ENCODE assay signal across 27 mouse cellular contexts in genomic region chr10:63014168-63014567, GRCm38 (mm10). TPM values are rescaled to one million over a fixed set of nuclear protein-coding genes. Genes with fewer than 3 reads are reported as not detected.
DNase-seq lines count a peak whose midpoint lies in the region; ATAC-seq and TF ChIP-seq lines count a peak whose summit lies in the region.
"Had no signal": no experiment of that assay in that cellular context is flagged by ENCODE, and none has a peak within 500 bp of the region (broad histone marks: within the 10 kb centered on the region; RNA-seq: fewer than 3 reads in every experiment).

No protein-coding gene starts in this region.

- TF ChIP-seq EP300 in liver, embryonic 14.5 days (IDR thresholded peaks at IDR 0.05; ENCODE audit: low read depth): no peak

- 0 out of 2 replicates have a peak, but pooled peaks have one; percentile 9 for TF ChIP-seq CTCF in liver, embryonic 14.5 days (IDR thresholded peaks at IDR 0.05; ENCODE audit: low read depth)
- no peak for TF ChIP-seq CTCF in lung, embryonic 14.5 days (IDR thresholded peaks at IDR 0.05; ENCODE audit: low read depth)

- H3K4me2 ChIP-seq in liver, embryonic 14.5 days (ENCODE audit: low read depth): no peak overlapping the region
- H3K4me2 ChIP-seq in lung, embryonic 14.5 days: no peak overlapping the region
- H3K4me2 ChIP-seq in lung, embryonic 15.5 days: no peak overlapping the region
- H3K4me2 ChIP-seq: forebrain, embryonic 13.5 days; heart, embryonic 11.5 days; hindbrain, embryonic 12.5 days; hindbrain, embryonic 15.5 days had no signal

- 84% methylated on average over 9 of the region's 9 CpGs for WGBS in liver, embryonic 14.5 days (ENCODE audit: insufficient replicate concordance)
- WGBS in lung, embryonic 14.5 days: 70% methylated on average over 9 of the region's 9 CpGs
- 56% methylated on average over 9 of the region's 9 CpGs for WGBS in lung, embryonic 15.5 days

- no peak for DNase-seq in liver, embryonic 14.5 days (ENCODE audit: low read depth in 3 of 3, low spot score in 3 of 3)
- no peak for DNase-seq in liver
- peak; percentile 22 for DNase-seq in lung, embryonic 14.5 days
- no peak for DNase-seq in lung, postnatal 14 days
- peak; percentile 39 for DNase-seq in lung, postnatal 25 days (ENCODE audit: low spot score)
- no peak for DNase-seq in embryo, embryonic 9.5 days (ENCODE audit: extremely low spot score)
- DNase-seq in heart, adult 9 months (ENCODE audit: low spot score in 2 of 2): no peak
- DNase-seq: adrenal gland, adult 2 months; adrenal gland, postnatal 14 days; B cell, adult 2 months; cerebellum, adult 11 months; cerebellum, adult 2 months; cerebellum, adult 9-11 months; cerebellum, postnatal 25 days; gastrocnemius, postnatal 10 days; gastrocnemius, postnatal 36 days; heart, adult 2 months had no signal

- H3K4me1 ChIP-seq in liver, embryonic 14.5 days (replicated peaks; ENCODE audit: control insufficient read depth in 2 of 2, insufficient read depth in 2 of 2, low read length in 1 of 2): no peaks in the 10 kb centered on the region
- no peaks in the 10 kb centered on the region for H3K4me1 ChIP-seq in lung, embryonic 14.5 days (ENCODE audit: insufficient read depth)
- H3K4me1 ChIP-seq in lung, embryonic 15.5 days: no peaks in the 10 kb centered on the region
- H3K4me1 ChIP-seq: forebrain, embryonic 10.5 days had no signal

- H3K9me3 ChIP-seq in liver, embryonic 14.5 days (ENCODE audit: control insufficient read depth, low read length): no peaks in the 10 kb centered on the region
- no peaks in the 10 kb centered on the region for H3K9me3 ChIP-seq in lung, embryonic 14.5 days (ENCODE audit: low read depth, low read length)
- H3K9me3 ChIP-seq in lung, embryonic 15.5 days: no peaks in the 10 kb centered on the region
- H3K9me3 ChIP-seq: forebrain, embryonic 10.5 days; forebrain, embryonic 13.5 days; G1E; hindbrain, embryonic 12.5 days; hindbrain, embryonic 15.5 days had no signal

- no peaks in the 10 kb centered on the region for H3K27me3 ChIP-seq in liver, embryonic 14.5 days (ENCODE audit: control insufficient read depth, insufficient read depth, low read length)
- H3K27me3 ChIP-seq in lung, embryonic 14.5 days (ENCODE audit: insufficient read depth, low read length): no peaks in the 10 kb centered on the region
- no peaks in the 10 kb centered on the region for H3K27me3 ChIP-seq in lung, embryonic 15.5 days
- H3K27me3 ChIP-seq: CH12.LX; forebrain, embryonic 13.5 days; hindbrain, embryonic 12.5 days; hindbrain, embryonic 15.5 days; Patski had no signal

- no peak overlapping the region for H3K9ac ChIP-seq in liver, embryonic 14.5 days (replicated peaks)
- H3K9ac ChIP-seq in lung, embryonic 14.5 days: no peak overlapping the region
- H3K9ac ChIP-seq in lung, embryonic 15.5 days: no peak overlapping the region
- H3K9ac ChIP-seq: forebrain, embryonic 13.5 days; hindbrain, embryonic 12.5 days; hindbrain, embryonic 15.5 days had no signal

- no peak overlapping the region for H3K4me3 ChIP-seq in liver, embryonic 14.5 days (ENCODE audit: insufficient read depth in 1 of 2, low read depth in 2 of 2, low read length in 2 of 2)
- no peak overlapping the region for H3K4me3 ChIP-seq in lung, embryonic 14.5 days (ENCODE audit: low read depth, low read length)
- no peak overlapping the region for H3K4me3 ChIP-seq in lung, embryonic 15.5 days
- H3K4me3 ChIP-seq: forebrain, embryonic 10.5 days; forebrain, embryonic 13.5 days; heart, adult 2 months; hindbrain, embryonic 12.5 days; hindbrain, embryonic 15.5 days had no signal

- H3K36me3 ChIP-seq in liver, embryonic 14.5 days (replicated peaks; ENCODE audit: control insufficient read depth, insufficient read depth, low read depth): peaks cover 66% of the 10 kb centered on the region
- peaks cover 87% of the 10 kb centered on the region for H3K36me3 ChIP-seq in lung, embryonic 14.5 days (ENCODE audit: insufficient read depth)
- peaks cover 79% of the 10 kb centered on the region for H3K36me3 ChIP-seq in lung, embryonic 15.5 days

- no peak overlapping the region for H3K27ac ChIP-seq in liver, embryonic 14.5 days
- no peak overlapping the region for H3K27ac ChIP-seq in lung, embryonic 14.5 days (ENCODE audit: low read depth)
- H3K27ac ChIP-seq in lung, embryonic 15.5 days: no peak overlapping the region
- H3K27ac ChIP-seq: forebrain, embryonic 10.5 days; forebrain, embryonic 13.5 days; heart, adult 2 months; hindbrain, embryonic 12.5 days; hindbrain, embryonic 15.5 days had no signal

- ATAC-seq in liver, embryonic 14.5 days (ENCODE audit: insufficient read depth): no peak
- no peak for ATAC-seq in lung, embryonic 14.5 days (ENCODE audit: insufficient read depth)
- peak; percentile 65; the same call in 1 of the 2 replicates for ATAC-seq in lung, embryonic 15.5 days (ENCODE audit: borderline replicate concordance, extremely low read depth, low FRiP score, low TSS enrichment)
- ATAC-seq: forebrain, embryonic 13.5 days; forebrain, embryonic 16.5 days; Patski had no signal

RNA-seq across cellular contexts. Expression of gene Hnrnph3, which starts 9.8 kb away (rescaled TPM):
- 13.8 and 23.2 TPM in 2 replicates for polyA plus RNA-seq in liver, embryonic 14.5 days (2012; rRNA removed)
- 12.4 and 13.6 TPM in 2 replicates for polyA plus RNA-seq in liver, embryonic 14.5 days (2014; fragmentation: Nextera tagmentation; extraction: Ambion mirVana)
- 71.9 and 77.9 TPM in 2 replicates for polyA plus RNA-seq in lung, embryonic 14.5 days (2014; fragmentation: Nextera tagmentation; extraction: Ambion mirVana)
- polyA plus RNA-seq in lung, embryonic 15.5 days (2015; fragmentation: Nextera tagmentation; extraction: Ambion mirVana): 111 and 114 TPM in 2 replicates

RNA-seq across cellular contexts. Expression of gene Pbld2, which starts 9.9 kb away (rescaled TPM):
- 1.8 and 2.0 TPM in 2 replicates for polyA plus RNA-seq in liver, embryonic 14.5 days (2012; rRNA removed)
- 2.3 and 2.7 TPM in 2 replicates for polyA plus RNA-seq in liver, embryonic 14.5 days (2014; fragmentation: Nextera tagmentation; extraction: Ambion mirVana)
- 1.1 and 1.5 TPM in 2 replicates for polyA plus RNA-seq in lung, embryonic 14.5 days (2014; fragmentation: Nextera tagmentation; extraction: Ambion mirVana)
- polyA plus RNA-seq in lung, embryonic 15.5 days (2015; fragmentation: Nextera tagmentation; extraction: Ambion mirVana): 1.1 and 1.5 TPM in 2 replicates
- polyA plus RNA-seq: G1E had no signal

RNA-seq across cellular contexts. Expression of gene Rufy2, which starts 34.1 kb away (rescaled TPM):
- 0.53 and 1.1 TPM in 2 replicates for polyA plus RNA-seq in liver, embryonic 14.5 days (2012; rRNA removed)
- polyA plus RNA-seq in liver, embryonic 14.5 days (2014; fragmentation: Nextera tagmentation; extraction: Ambion mirVana): 1.3 and 1.4 TPM in 2 replicates
- polyA plus RNA-seq in lung, embryonic 14.5 days (2014; fragmentation: Nextera tagmentation; extraction: Ambion mirVana): 16.9 and 18.8 TPM in 2 replicates
- 19.1 and 21.9 TPM in 2 replicates for polyA plus RNA-seq in lung, embryonic 15.5 days (2015; fragmentation: Nextera tagmentation; extraction: Ambion mirVana)

RNA-seq across cellular contexts. Expression of gene Pbld1, which starts 45.8 kb away (rescaled TPM):
- 3.1 and 3.8 TPM in 2 replicates for polyA plus RNA-seq in liver, embryonic 14.5 days (2012; rRNA removed)
- 4.9 and 5.2 TPM in 2 replicates for polyA plus RNA-seq in liver, embryonic 14.5 days (2014; fragmentation: Nextera tagmentation; extraction: Ambion mirVana)
- 1.4 and 1.6 TPM in 2 replicates for polyA plus RNA-seq in lung, embryonic 14.5 days (2014; fragmentation: Nextera tagmentation; extraction: Ambion mirVana)
- 0.77 and 0.89 TPM in 2 replicates for polyA plus RNA-seq in lung, embryonic 15.5 days (2015; fragmentation: Nextera tagmentation; extraction: Ambion mirVana)
- polyA plus RNA-seq: G1E had no signal

Comparison
In these comparisons a context has a peak if more than half of its experiments do, and no peak if none do; other contexts are left out.
1. DNase-seq: peak in lung, embryonic 14.5 days (single experiment) and lung, postnatal 25 days (single experiment); none in liver, embryonic 14.5 days (0 of 3), liver (single experiment), lung, postnatal 14 days (single experiment), embryo, embryonic 9.5 days (single experiment) and heart, adult 9 months (0 of 2).